Comparison of ENCODE assay signal across 9 mouse cellular contexts in the genomic region with DNA sequence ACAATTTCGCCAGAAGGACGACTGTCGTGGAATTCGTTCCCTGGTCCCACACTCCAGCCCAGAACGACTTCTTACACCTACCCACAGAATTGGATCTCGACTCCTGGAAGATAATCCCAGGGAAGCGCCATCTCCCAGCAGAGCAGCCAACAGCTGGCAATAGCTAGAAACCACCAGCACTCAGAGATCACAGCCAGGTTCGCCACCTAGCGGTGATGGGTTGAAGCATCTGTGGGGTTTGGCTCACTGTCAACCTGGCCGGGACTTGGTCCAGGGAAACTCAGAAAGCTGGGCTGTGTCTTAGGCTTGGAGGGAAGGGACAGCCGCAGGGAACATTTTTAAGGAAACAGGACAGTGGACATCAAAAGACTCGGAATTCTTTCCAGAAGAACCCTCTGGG. TPM values are rescaled to one million over a fixed set of nuclear protein-coding genes. Genes with fewer than 3 reads are reported as not detected.
DNase-seq lines count a peak whose midpoint lies in the region; ATAC-seq lines count a peak whose summit lies in the region.
"Had no signal": no experiment of that assay in that cellular context is flagged by ENCODE, and none has a peak within 500 bp of the region (broad histone marks: within the 10 kb centered on the region; RNA-seq: fewer than 3 reads in every experiment).

No protein-coding gene starts in this region.

- H3K4me1 ChIP-seq in forebrain, embryonic 10.5 days: peaks cover 30% of the 10 kb centered on the region
- H3K4me1 ChIP-seq in heart, embryonic 15.5 days (replicated peaks): peaks cover 4% of the 10 kb centered on the region
- peaks cover 34% of the 10 kb centered on the region for H3K4me1 ChIP-seq in liver, embryonic 13.5 days (replicated peaks)
- H3K4me1 ChIP-seq in stomach, embryonic 15.5 days: no peaks in the 10 kb centered on the region

- H3K9me3 ChIP-seq in forebrain, embryonic 10.5 days: 0 out of 2 replicates have a peak, but pooled peaks cover 4% of the 10 kb centered on the region
- H3K9me3 ChIP-seq in heart, embryonic 15.5 days (replicated peaks): no peaks in the 10 kb centered on the region
- no peaks in the 10 kb centered on the region for H3K9me3 ChIP-seq in liver, embryonic 13.5 days (replicated peaks)
- H3K9me3 ChIP-seq in stomach, embryonic 15.5 days: no peaks in the 10 kb centered on the region

- no peak overlapping the region for H3K9ac ChIP-seq in heart, embryonic 15.5 days
- no peak overlapping the region for H3K9ac ChIP-seq in liver, embryonic 13.5 days
- H3K9ac ChIP-seq in stomach, embryonic 15.5 days: no peak overlapping the region

- H3K4me2 ChIP-seq in heart, embryonic 15.5 days: peak overlapping the region; percentile 44
- no peak overlapping the region for H3K4me2 ChIP-seq in liver, embryonic 13.5 days
- peak overlapping the region; percentile 40 for H3K4me2 ChIP-seq in stomach, embryonic 15.5 days

- DNase-seq in CD4-positive helper T cell, adult 2 months (ENCODE audit: low read depth, low spot score): peak; percentile 53
- DNase-seq in c-Kit-negative CD71-positive TER-119-positive erythroid progenitor cells, embryonic 14.5 days (ENCODE audit: low read depth, low spot score): peak; percentile 85
- DNase-seq in forebrain, embryonic 10.5 days (ENCODE audit: extremely low spot score, low spot score): peak; percentile 86
- DNase-seq in kidney, postnatal 25 days: peak; percentile 93 to 97
- DNase-seq in liver, embryonic 13.5 days: peak; percentile 65
- peak; percentile 88 for DNase-seq in neural tube, embryonic 10.5 days (ENCODE audit: extremely low spot score, low spot score)

- WGBS in forebrain, embryonic 10.5 days: 2% methylated on average over 12 of the region's 12 CpGs
- 3% methylated on average over 12 of the region's 12 CpGs for WGBS in heart, embryonic 15.5 days
- WGBS in liver, embryonic 13.5 days (ENCODE audit: insufficient replicate concordance): 4% methylated on average over 12 of the region's 12 CpGs
- WGBS in stomach, embryonic 15.5 days: 3% methylated on average over 12 of the region's 12 CpGs

- H3K27ac ChIP-seq in forebrain, embryonic 10.5 days: 0 out of 2 replicates have a peak overlapping the region, but pooled peaks have one; percentile 27
- H3K27ac ChIP-seq in heart, embryonic 15.5 days: no peak overlapping the region
- no peak overlapping the region; the same call in 1 of the 2 replicates for H3K27ac ChIP-seq in liver, embryonic 13.5 days
- no peak overlapping the region for H3K27ac ChIP-seq in stomach, embryonic 15.5 days

- peak overlapping the region; percentile 36 for H3K4me3 ChIP-seq in forebrain, embryonic 10.5 days
- H3K4me3 ChIP-seq in heart, embryonic 15.5 days: no peak overlapping the region
- H3K4me3 ChIP-seq in liver, embryonic 13.5 days (replicated peaks): no peak overlapping the region
- peak overlapping the region; percentile 12; the same call in 1 of the 2 replicates for H3K4me3 ChIP-seq in stomach, embryonic 15.5 days (replicated peaks)
- H3K4me3 ChIP-seq: erythroblast, embryonic 14.5 days had no signal

- no peaks in the 10 kb centered on the region for H3K36me3 ChIP-seq in forebrain, embryonic 10.5 days (replicated peaks)
- no peaks in the 10 kb centered on the region for H3K36me3 ChIP-seq in heart, embryonic 15.5 days
- no peaks in the 10 kb centered on the region for H3K36me3 ChIP-seq in liver, embryonic 13.5 days
- H3K36me3 ChIP-seq in stomach, embryonic 15.5 days: no peaks in the 10 kb centered on the region

- H3K27me3 ChIP-seq in forebrain, embryonic 10.5 days (ENCODE audit: poor library complexity, severe bottlenecking): peaks cover 8% of the 10 kb centered on the region
- H3K27me3 ChIP-seq in heart, embryonic 15.5 days: peaks cover 13% of the 10 kb centered on the region; the same call in 1 of the 2 replicates
- H3K27me3 ChIP-seq in liver, embryonic 13.5 days: peaks cover 50% of the 10 kb centered on the region
- H3K27me3 ChIP-seq in stomach, embryonic 15.5 days (replicated peaks): no peaks in the 10 kb centered on the region

- peak; percentile 60 for ATAC-seq in heart, embryonic 15.5 days (replicated peaks; ENCODE audit: insufficient number of reproducible peaks, insufficient read depth, low FRiP score, low read depth)
- peak; percentile 68 for ATAC-seq in liver, embryonic 13.5 days (ENCODE audit: low read depth)
- ATAC-seq in stomach, embryonic 15.5 days (ENCODE audit: insufficient read depth, low FRiP score, low read depth): peak; percentile 64; the same call in 1 of the 2 replicates

RNA-seq across cellular contexts. Expression of gene Gm266, which starts 19.3 kb away (rescaled TPM):
- polyA plus RNA-seq in forebrain, embryonic 10.5 days (2016; fragmentation: Nextera tagmentation; extraction: Ambion mirVana): 7.1 and 9.8 TPM in 2 replicates
- 2.0 and 5.2 TPM in 2 replicates for polyA plus RNA-seq in heart, embryonic 15.5 days (2015; fragmentation: Nextera tagmentation; extraction: Ambion mirVana)
- 0.76 and 1.0 TPM in 2 replicates for polyA plus RNA-seq in liver, embryonic 13.5 days (2015; fragmentation: Nextera tagmentation; extraction: Ambion mirVana)
- 25.4 and 30.3 TPM in 2 replicates for polyA plus RNA-seq in stomach, embryonic 15.5 days (2015; fragmentation: Nextera tagmentation; extraction: Ambion mirVana)
- polyA plus RNA-seq: erythroblast, embryonic 14.5 days had no signal

RNA-seq across cellular contexts. Expression of gene Eif5, which starts 32.9 kb away (rescaled TPM):
- 740 and 785 TPM in 2 replicates for polyA plus RNA-seq in forebrain, embryonic 10.5 days (2016; fragmentation: Nextera tagmentation; extraction: Ambion mirVana)
- polyA plus RNA-seq in heart, embryonic 15.5 days (2015; fragmentation: Nextera tagmentation; extraction: Ambion mirVana): 372 and 404 TPM in 2 replicates
- 677 and 738 TPM in 2 replicates for polyA plus RNA-seq in liver, embryonic 13.5 days (2015; fragmentation: Nextera tagmentation; extraction: Ambion mirVana)
- 575 TPM in 2 replicates for polyA plus RNA-seq in stomach, embryonic 15.5 days (2015; fragmentation: Nextera tagmentation; extraction: Ambion mirVana)

Comparison
In these comparisons a context has a peak if more than half of its experiments do, and no peak if none do; other contexts are left out.
1. H3K4me3 ChIP-seq: peak in forebrain, embryonic 10.5 days (single experiment) and stomach, embryonic 15.5 days (single experiment); none in heart, embryonic 15.5 days (single experiment) and liver, embryonic 13.5 days (single experiment).
2. Peak in every context shown above with its lines, with median percentiles within 50 percentile points of each other: DNase-seq and ATAC-seq.